Mouse (Mus musculus) yolk sac, embryonic 10.5 days (tissue): ENCODE measurements around the gene Lbx1.

ENCODE experiments used
- DNase-seq: peaks from one replicate; pipeline ENCODE4 v3.0.0-alpha.2; 2017; ENCODE audit warnings: low spot score

Gene Lbx1

DNA sequence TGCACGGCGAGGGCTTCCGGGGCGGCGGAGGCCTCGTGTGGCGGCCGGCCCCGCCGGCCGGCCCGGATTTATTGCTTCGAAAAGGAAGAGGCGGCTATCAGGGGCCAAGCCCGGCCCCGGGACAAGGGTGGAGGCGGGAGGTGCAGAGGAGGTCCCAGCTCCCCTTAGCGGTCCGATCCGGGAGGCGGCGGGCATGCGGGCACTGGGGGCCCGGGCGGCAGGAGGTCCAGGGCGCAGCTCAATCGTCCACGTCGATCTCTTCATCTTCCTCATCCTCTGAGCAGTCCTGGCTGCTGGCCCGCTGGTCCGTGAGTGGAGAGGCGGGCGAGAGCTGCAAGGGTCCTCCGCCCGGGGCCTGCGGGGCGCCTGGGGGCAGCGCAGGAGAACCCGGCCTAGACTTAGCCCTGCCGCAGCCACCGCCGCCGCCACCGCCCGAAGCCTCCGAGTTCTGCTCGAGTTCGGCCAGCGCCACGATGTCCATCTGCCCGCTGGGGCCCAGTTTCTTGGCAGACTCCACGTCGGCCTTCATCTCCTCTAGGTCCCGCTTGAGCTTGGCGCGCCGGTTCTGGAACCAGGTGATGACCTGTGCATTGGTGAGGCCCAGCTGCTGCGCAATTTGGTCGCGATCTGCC lies 2.0 kb downstream of the Lbx1 start:
- no peak for DNase-seq

- DNase-seq, result no peak
These were observed 2.9 kb downstream of the Lbx1 start for GRCm38 (mm10) chr19:45232443-45233410.

DNA sequence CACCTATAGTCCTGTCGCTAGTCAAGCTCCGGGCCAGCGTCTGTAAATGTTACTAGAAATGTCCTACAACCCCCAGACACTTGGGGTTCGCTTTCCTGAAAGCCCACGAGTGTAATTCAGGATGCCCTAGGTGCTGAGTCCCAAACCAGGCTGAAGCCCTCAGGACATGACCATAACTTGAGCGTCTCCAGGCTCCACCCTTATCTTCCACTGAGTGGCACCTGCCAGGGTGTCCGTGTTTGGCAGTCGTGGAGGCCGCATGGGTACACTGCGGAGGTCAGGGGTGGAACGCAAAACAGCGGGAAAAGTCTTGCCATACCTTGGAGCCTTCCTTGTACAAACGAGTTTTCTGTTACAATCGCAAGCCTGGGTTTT lies 3.6 kb downstream of the Lbx1 start:
- DNase-seq, result no peak

DNA sequence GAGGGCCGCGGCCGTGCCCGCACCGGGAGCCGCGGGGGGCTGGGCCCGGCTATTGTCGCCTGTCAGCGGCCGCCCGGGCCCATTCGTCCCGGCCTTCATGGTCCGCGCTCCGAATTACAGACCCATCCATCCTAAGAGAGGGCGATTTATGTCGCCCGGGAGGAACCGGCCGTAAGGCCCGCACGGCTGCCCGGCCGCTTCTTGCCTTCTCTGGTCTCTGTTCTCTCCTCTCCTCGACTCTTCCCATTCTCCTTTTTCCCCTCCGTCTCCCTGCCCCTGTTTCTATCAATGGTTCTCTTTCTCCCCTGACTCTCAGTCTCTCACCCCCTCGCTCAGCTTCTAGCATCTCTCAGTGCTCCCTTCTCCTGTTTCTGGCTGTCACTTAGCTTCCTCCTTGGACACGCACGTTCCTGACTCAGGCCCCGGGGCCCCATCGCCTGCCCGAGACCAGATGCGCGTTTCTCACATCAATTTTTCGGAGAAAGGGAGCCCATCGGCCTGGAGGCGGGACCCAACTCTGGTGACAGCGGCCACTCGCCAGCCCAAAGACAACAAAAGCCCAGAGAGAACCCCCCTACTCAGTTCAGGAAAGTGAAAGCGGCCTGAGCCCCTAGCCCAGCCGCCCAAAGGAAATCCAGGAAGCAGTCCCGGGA lies 4.1 kb downstream of the Lbx1 start:
- DNase-seq, result peak; percentile 16

GRCm38 (mm10) chr19:45230848-45231382 lies 4.7 kb downstream of the Lbx1 start:
- DNase-seq, result no peak

GRCm38 (mm10) chr19:45230201-45230611 lies 5.4 kb downstream of the Lbx1 start:
- DNase-seq, result no peak

GRCm38 (mm10) chr19:45229378-45230135 lies 6.1 kb downstream of the Lbx1 start:
- DNase-seq, result no peak

DNA sequence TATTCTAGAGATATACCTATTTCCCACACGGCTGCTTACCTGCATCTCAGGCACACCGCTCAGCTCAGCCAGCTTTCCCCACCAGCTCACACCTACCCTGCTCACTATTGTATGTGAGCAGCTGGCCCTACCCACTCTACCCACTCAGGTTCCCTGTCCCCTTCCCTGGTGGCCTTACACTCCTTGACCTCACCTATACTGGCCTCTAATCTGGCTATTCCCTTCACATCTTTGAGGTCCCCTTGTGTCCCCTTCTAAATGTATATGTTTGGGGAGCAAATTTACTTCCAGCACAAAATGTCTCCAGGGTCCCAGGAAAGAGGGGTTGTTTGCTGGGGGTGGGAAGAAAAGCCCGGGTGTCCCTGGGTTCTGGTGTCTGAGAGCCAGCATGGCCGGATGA lies 6.8 kb downstream of the Lbx1 start:
- DNase-seq, result no peak

DNA sequence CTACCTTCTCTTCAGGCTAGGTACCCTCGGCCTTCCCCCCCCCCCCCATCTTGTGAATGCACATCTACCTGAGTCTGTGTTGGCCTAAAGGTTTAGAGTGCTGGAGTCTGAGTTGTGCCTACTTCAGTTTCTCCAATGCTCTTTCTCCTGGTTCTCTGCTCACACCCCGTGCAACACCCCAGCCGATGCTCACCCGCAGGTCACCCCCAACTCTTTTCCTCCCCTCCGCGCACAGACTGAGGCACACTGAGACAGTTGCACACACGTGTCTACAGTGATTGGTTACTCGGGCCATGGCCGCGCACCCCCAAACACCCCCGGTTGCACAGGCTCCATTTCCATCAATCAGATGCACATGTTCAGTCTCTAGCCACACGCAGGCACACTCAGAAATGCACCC lies 7.5 kb downstream of the Lbx1 start:
- no peak for DNase-seq

GRCm38 (mm10) chr19:45227671-45228070 lies 7.9 kb downstream of the Lbx1 start:
- no peak for DNase-seq

DNA sequence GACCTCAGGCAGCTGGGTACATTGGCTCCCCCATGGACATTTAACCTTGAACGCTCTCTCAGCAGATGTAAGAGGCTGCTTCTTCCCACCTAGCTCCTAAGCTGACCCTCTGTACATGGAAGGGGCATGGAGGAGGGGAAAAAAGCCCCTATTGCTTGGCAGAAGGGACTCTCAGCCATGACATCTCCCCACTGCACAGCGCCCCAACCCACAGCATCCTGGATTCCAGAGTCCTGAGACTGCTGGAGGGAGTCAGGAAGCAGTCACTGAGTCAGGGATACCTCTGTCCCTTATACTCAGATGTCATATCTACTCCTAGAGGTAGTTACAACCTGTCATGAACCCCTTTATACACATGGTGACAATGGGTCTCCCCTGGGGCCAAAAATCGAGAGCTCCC lies 8.6 kb downstream of the Lbx1 start:
- DNase-seq, result no peak

DNA sequence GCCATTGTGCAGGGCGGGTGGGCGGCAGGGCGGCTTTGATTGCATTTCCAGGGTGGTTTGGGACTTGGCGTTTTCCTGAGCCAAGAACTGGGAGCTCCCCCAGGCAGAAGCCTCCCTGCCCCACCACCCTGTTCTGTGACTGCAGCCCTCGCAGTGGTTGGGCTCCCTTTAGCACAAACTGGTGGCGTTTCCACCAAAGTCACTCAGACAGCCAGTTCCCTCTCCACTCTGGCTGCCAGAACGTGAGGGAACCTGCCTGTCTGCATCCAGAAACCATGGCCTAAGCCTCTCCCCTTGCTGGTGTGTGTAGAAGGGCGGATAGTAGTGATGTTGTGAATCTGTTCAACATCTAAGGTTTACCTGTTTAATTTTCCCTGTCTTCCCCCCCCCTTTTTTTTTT lies 9.4 kb downstream of the Lbx1 start:
- no peak for DNase-seq

DNA sequence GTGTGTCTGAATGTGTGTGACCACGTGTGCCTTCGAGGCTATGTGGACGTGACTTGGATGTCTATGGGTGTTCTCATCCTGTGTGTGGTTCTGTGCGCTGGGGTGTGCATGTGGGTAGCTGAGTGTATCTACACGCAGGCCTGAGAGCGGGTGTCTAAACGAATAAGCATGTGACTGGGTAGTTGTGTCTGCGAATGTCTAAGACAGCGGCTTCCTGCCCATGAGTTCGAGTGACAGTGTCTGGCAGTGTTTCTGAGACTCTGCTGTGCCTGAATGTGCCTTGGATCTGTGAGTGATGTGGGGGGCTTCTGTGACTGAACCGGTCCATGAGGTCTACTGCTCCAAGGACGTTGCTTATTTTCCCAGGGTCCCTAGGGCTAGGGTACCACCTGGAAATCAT lies 10.5 kb downstream of the Lbx1 start:
- DNase-seq, result no peak

DNA sequence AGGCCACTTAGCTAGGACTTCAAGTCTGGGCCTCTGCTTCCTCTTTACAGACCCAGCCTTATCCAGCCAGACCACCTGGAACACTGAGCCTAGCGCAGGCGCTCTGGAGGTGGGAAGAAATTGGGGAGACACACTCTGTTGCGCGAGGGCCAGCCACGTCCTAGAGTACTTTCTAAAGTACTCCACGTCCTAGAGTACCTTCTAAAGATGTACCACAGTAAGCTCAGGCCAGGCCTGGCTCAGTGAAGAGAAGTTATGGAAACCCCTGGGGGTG lies 11.4 kb downstream of the Lbx1 start:
- DNase-seq, result no peak

DNA sequence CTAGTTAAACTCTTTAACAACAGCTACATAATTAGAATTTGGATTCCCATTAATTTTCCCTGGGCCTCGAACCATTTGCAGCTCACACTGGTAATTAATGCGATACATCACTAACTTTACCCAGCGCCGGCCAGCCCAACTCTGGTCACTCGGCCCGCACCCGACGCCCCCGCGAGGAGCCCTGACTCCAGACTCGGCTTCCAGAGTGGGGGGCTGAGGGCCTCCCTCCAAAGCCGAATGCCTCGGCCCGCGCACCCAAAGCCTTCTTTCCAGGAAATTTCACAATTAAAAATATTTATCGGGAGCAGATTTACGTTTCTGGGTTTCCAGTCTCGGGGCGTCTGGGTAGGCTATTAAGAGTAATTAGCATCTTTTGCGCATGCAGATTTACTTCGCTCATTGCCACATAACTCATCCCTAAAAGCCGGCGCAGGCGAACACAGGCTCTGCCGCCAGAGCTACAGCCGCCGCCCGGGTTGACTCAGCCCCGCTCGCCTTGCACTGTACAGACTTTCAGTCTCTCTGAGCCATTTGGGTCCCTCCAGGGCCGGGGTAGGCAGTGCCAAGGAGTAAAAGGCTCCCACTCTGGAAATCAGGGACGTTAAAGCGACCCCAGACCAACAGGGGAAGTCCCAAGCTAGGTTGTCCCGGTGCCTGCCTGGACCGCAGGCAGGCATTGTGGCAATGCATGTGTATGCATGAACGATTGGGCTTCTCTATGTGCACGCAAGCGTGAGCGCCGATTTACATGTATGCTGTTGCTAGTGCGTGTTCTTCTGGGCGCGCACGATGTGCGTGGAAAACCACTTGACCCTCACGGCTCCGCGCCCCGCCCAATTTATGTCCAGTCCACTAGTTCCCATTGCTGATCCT lies 12.0 kb downstream of the Lbx1 start:
- no peak for DNase-seq

- no peak for DNase-seq
These were observed 13.3 kb downstream of the Lbx1 start for GRCm38 (mm10) chr19:45222141-45222782.

DNA sequence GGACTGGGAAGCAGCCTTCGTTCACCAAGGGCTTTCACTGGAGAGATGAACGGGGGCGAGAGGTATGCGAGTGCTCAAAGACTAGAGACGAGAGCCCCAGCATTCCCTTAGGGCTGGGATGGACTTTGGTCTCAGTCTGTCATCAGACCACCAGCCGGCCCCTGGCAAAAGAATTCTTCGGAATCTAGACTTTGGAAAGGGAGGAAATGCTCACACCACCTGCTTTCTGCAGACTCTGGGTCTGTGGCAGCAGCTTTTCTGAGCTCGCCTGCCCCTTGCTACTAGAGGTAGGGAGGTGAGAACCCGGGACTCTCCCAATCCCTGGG lies 14.2 kb downstream of the Lbx1 start:
- DNase-seq, result no peak

DNA sequence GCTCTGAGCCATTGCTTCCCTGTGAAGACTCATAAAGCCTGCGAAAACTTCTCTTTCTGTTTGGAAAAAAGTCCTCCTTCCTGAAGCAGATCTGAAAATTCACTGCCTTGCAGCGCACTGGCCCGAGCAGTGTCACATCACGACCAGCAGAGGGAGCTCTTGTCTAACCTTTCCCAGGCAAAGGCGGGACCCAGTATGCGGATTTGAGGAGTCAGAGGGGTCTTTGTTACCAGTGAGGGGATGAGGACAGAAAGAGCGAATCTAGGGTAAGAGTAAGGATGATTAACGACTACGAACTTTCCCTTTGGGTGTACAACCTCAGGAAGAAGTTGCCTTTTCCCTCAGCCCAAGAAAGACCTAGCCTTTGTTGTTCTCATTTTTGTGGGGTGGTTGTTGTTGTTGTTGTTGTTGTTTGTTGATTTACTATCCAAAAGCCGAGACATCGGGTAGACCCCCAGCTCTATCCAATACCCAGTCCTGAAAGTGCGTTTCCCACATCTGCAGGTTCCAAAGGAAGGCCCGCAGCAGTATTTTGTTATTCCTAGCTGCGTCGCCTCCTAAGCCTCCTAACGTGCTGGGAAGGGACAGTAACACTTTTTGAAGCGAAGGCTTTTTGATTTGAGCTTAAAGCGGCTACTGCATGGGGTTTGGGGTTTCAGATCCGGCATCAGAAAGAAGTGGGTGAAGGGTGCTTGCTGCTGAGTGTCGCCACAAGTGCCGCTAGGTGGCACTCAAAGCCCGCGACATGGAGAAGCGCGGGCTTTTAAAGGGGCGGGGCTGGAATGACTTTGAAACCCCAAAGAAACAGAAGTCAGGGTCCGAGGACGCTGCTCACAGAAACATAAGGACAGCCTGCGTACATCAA lies 14.8 kb downstream of the Lbx1 start:
- peak; percentile 77 for DNase-seq

DNA sequence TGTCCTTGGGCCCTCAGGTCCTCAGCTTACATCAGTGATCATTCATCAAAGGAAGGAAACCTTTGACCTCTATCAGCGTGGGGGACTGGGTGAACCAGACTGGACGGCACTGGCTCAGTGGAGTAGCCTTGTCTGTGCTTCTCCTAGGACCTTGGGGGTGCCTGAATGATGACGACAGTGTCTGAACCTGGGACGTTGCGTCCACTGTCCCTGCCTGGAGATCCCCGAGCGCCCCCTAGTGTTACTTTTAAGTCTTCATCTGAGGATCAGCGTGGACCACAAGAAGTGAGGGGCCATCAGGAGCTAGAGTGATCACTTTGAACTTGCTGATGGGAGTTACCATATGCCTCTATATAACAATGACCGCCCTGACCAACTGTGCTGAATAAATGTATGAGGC lies 19.4 kb downstream of the Lbx1 start:
- no peak for DNase-seq

DNA sequence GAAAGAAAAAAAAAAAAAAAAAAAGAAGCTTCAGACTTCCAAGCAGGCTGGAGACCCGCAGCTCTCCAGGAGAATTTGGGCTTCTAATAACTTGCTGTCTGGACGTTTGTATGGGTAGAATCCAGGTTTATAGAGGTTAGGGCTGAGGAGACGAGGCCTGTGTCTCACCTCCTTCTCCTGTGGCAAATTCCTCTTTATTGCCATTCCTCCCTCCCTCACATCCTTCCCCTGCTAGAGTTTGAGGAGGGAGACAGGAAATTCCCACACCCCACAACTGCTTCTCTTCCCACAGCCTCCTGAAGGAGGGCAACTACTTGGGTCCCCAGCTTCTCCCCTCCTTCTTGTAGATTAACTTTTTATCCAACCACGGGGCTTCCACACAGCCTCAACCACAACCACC lies 20.2 kb downstream of the Lbx1 start:
- no peak for DNase-seq
